Mouse (Mus musculus): Measurements from ENCODE around the gene Plcb4.
A peak's percentile ranks its signal among the peaks of the same experiment; 100 is the strongest.
"Not testable (repeated sequence)": the region's sequence is repeated elsewhere in the genome, so short reads cannot be mapped to it uniquely, and the experiment has no call there.

Gene Plcb4

GRCm38 (mm10) chr2:135673649-135674048 lies 14.8 kb downstream of the Plcb4 start:
- DNase-seq (ENCODE audit: low spot score): no peak

GRCm38 (mm10) chr2:135675284-135675683 lies 16.5 kb downstream of the Plcb4 start:
- DNase-seq (ENCODE audit: low spot score): no peak

- no peak for DNase-seq (ENCODE audit: low spot score)
Observed at GRCm38 (mm10) chr2:135676978-135677501, 18.2 kb downstream of the Plcb4 start.

DNA sequence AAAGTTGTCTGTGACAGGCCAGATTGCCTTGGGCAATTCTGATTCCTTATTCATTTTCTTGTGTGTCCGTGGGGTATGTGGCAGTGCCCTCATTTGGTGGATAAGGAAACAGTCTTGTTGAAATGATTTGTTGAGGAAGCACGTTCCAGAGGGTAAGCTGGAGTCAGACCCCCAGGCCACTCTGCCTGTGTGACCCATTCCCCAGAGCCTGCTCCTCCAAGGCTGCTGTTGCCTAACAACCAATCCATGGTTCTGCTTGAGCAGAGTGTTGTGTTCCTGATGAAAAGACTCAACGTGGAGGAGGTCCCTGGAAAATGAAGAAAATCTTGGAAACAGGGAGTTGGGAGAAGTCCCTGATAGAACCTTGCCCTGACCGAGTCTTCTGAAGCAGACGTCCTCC lies 18.8 kb downstream of the Plcb4 start:
- DNase-seq (ENCODE audit: low spot score): no peak

GRCm38 (mm10) chr2:135680001-135680400 lies 21.2 kb downstream of the Plcb4 start:
- DNase-seq (ENCODE audit: low spot score): no peak

GRCm38 (mm10) chr2:135680406-135681134 lies 21.8 kb downstream of the Plcb4 start:
- no peak for DNase-seq (ENCODE audit: low spot score)

DNA sequence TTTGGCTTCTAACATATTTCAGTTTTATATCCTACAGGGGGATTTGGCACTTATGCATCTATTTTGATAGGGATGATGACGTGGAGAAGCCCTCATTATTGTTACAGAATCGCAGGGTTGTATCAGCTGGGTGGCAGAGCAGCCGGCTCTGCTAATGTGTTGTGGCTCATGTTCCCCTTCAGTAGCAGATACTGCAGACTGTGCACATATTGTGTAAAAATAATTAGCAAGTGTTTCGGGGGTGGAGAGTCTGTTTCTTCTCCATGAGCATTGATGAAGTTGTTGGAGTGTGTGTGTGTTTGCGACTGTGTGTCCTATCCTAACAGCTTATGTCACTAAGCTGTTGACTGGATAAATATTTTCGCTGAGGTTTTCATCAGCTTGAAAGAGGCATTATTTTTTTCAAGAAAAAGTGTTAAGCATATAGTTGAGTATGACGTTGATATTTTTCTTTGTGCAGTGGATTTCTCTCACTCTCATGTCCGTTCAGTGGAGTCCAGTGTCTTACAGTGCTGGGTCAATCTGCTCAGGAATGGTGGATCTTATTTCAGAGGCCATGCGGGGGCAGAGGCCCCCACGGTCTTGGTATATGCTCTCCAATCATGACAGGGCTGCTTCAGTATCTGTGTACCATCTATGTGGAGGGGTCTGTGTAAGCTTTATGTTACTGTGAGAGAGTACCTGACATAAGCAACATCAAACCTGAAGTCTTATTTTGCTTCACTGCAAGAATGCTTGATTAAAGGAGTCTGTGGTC lies 25.1 kb downstream of the Plcb4 start:
- DNase-seq (ENCODE audit: low spot score): no peak

GRCm38 (mm10) chr2:135686692-135687091 lies 27.9 kb downstream of the Plcb4 start:
- no peak for DNase-seq (ENCODE audit: low spot score)

- no peak for DNase-seq (ENCODE audit: low spot score)
Observed at GRCm38 (mm10) chr2:135687585-135687984, 28.8 kb downstream of the Plcb4 start.

DNA sequence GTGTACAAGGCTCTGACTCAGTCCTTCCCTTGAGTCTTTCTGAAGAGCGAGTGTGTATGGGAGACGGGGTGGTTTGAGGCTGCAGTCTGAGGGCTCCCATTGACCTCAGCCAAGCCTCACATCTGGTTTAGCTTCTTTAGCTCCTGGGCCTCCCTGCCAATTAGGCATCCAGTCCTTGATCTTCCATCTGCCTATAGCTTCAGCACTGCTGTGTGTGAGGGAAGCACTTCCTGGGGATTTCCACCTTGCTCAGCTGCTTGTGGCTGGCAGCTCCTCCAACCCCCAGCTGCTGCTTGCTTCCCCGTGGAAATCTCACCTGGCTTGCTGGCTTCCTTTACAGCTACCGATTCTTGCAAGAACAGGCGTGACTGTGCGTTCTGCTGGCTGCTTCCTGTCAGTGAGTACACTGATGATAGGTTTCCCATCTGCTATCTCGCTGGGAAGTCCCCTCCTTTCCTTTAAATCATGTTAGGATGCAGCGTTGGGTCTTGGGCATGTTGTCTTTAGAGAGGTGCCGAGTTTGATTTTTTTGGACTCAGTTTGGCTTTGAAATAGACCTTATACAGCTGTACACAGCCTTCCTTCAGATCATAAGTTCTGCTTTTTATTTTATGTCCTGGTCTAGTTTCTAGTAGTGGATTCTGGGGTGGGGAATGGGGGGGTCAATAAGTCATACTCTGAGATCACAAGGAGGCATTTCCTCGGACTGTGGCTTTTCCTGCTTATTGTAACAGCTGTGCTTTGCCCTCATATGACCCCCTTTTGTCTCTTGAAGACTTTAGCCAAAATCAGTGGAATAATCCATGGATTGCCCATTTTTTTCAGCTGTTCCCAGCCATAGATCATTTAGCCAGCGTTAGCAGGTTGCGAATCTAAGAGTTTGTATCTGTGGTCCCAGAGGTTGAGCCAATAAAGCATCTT lies 34.0 kb downstream of the Plcb4 start:
- DNase-seq (ENCODE audit: low spot score): no peak

DNA sequence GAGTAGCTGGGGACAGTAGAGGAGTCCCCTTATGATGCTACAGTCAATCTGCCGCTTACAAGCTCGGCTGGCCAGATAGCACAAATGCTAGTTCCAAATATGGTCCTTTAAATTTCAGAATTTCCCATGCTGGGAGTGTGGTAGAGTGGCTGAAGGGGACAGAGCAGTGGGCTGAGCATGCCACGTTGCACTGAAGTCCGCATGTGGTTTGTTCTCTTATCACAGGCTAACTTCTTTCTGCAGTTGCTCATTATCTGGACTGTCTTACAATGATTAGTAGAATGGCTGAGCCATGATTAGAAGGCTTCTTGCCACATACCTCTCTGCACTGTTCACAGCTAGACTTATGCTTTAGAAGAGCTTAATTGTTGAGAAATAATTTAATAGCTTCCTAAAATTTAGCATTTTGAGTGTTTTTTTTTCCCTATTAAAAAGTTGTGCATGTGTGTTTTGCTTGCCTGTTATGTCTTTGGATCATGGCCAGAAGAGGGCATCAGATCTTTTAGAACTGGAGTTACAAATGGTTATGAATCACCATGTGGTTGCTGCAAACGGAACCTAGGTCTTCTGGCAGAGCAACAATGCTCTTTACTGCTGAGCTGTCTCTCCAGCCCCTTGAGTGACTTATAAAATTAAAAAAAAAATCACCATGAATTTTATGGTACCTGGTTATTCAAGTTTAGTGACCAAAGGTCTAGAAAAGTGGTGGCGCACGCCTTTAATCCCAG lies 42.0 kb downstream of the Plcb4 start:
- peak; percentile 55 for DNase-seq (ENCODE audit: low spot score)

- no peak for DNase-seq (ENCODE audit: low spot score)
Observed at GRCm38 (mm10) chr2:135704673-135705072, 45.9 kb downstream of the Plcb4 start.

GRCm38 (mm10) chr2:135707305-135707704 lies 48.5 kb downstream of the Plcb4 start:
- no peak for DNase-seq (ENCODE audit: low spot score)

GRCm38 (mm10) chr2:135708386-135708785 lies 49.6 kb downstream of the Plcb4 start:
- no peak for DNase-seq (ENCODE audit: low spot score)

DNA sequence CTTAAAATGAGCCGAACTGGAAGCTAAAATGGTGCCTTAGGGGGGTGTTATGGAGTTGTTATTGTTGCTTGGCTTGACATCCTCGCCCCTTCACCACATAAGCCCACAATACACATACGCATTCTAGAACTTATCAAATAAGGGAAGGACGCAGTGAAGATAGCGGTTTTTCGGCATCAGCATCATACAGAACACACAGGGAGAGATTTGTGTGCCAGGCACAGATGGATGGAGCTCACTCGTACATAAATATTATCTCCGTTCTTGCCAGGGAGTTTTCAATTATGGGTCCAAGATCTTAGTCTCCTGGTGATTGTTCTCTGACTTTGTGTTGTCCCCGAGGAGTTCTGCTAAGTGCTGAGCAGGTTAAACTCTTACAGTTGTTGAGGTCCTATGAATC lies 50.0 kb downstream of the Plcb4 start:
- DNase-seq (ENCODE audit: low spot score): no peak

- DNase-seq (ENCODE audit: low spot score): not testable (repeated sequence)
Observed at GRCm38 (mm10) chr2:135709736-135710135, 50.9 kb downstream of the Plcb4 start.

DNA sequence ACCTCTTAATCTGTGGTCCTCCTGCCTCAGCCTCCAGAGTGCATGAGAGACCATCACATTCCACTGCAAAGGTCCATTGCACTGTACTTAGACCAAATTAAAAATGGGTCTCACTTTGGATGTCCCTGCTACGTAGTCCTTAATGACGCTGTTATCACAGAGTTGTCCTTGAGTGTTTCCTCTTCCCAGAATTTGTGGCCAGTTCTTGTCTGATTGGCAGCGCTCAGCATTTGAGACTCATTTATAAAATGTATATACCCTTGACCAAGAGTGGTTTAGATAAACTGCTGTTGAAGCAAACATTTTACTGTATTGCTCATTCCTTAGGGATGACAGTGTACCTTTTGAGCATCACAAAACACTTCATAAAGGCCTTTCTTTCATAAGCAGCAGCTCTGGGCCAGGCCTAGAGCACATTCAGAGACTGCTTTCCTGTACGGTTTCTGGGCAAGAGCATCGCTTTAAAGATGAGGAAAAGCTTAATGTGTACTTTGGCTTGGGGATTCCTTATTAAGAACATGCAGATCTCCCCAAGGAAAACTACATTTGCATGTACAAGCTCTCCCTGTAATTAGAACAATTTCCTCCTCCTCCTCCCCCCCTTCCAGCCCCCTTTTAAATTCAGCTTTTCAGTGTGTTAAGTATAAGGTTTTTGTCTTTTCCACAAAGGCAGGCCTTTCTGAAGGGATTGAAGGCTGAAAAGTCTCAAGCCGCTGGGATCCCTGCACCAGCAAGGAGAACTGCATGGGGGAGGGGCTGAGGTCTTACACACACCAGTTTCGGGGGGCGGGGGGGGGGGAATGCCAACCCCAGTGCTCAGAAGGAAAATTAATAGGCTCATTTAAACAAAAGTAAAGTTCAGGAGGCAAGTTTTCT lies 52.5 kb downstream of the Plcb4 start:
- DNase-seq (ENCODE audit: low spot score): no peak

DNA sequence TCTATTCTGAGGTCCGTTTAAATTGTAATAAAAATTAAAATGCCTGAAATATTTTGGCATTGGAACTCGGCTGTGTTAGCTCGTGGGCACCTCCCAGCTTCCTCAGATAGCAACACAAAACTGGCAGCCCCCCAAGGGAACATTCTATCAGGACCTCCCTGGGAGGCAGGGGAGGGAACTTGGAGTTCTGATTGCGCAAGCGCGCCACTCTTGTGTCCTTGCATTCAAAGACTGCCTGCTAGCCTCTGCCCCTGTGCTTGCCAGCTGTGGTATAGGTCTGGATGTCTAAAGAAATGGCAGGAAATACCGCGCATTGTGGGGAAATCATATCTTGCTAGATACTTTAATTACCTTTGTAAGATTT lies 53.1 kb downstream of the Plcb4 start:
- DNase-seq (ENCODE audit: low spot score): no peak

- DNase-seq (ENCODE audit: low spot score): no peak
Observed at GRCm38 (mm10) chr2:135712331-135712730, 53.5 kb downstream of the Plcb4 start.

- DNase-seq (ENCODE audit: low spot score): no peak
Observed at GRCm38 (mm10) chr2:135712921-135713320, 54.1 kb downstream of the Plcb4 start.

DNA sequence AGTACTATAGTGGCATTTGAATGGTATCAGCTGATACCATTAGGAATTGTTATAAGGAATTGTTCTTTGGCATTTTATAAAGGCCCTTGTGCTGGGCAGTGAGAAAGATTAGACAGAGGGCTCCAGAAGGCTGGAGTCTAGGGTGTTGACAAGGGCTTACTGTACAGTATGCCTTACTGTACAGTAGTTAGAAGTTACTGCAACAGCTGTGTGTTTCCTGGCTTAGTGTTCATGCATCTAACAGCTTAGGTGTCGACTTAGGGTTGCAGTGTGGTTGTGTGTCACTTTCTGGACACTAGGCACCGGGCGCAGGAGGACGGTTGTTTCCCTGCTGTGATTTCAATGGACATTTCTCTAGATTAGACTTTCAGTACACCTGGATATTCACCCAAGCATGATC lies 57.4 kb downstream of the Plcb4 start:
- DNase-seq (ENCODE audit: low spot score): no peak
